Mouse (Mus musculus) gastrocnemius, postnatal 4 days (tissue): ENCODE data around the gene Ube2s. TPM values are rescaled to one million over a fixed set of nuclear protein-coding genes. Genes with fewer than 3 reads are reported as not detected.

Experiments
- total RNA-seq, 2 experiments: library from RNA; stranded (reverse); gene quantifications; 2 replicates each; pipeline ENCODE4 v1.2.3; 2021

Ube2s gene
- total RNA-seq, 2 experiments from 2014 or later = 122 to 140 TPM

Other genes starting within 250 kb of the Ube2s start
- gene Ptprh, start 208.5 kb downstream of the Ube2s start, total RNA-seq = not detected
- gene Tmem86b, start 181.2 kb downstream of the Ube2s start, total RNA-seq = 1 to 10 TPM; 7.0 to 7.8 TPM
- gene Ppp6r1, start 153.6 kb downstream of the Ube2s start, total RNA-seq = 10 to 100 TPM; 72.0 to 76.5 TPM
- 10 to 100 TPM; 25.7 to 27.8 TPM for gene Hspbp1, start 127.5 kb downstream of the Ube2s start, total RNA-seq
- 1 to 10 TPM; 6.7 to 7.3 TPM for gene Brsk1, start 122.0 kb downstream of the Ube2s start, total RNA-seq
- gene Tmem150b, start 87.3 kb downstream of the Ube2s start, total RNA-seq = under 1 TPM; 0.13 to 0.29 TPM
- gene Kmt5c, start 72.5 kb downstream of the Ube2s start, total RNA-seq = 10 to 100 TPM; 33.2 to 39.2 TPM
- 1 to 10 TPM; 7.6 to 8.0 TPM for gene Cox6b2, start 59.5 kb downstream of the Ube2s start, total RNA-seq
- gene Fam71e2, start 41.3 kb downstream of the Ube2s start, total RNA-seq = not detected
- gene Il11, start 29.7 kb downstream of the Ube2s start, total RNA-seq = under 1 TPM; 0.18 to 0.29 TPM
- not detected for gene Tmem190, start 29.7 kb downstream of the Ube2s start, total RNA-seq
- gene Tmem238, start 22.9 kb downstream of the Ube2s start, total RNA-seq = 1 to 10 TPM; 3.7 to 5.2 TPM
- gene Rpl28, start 19.7 kb downstream of the Ube2s start, total RNA-seq = 1,000 to 10,000 TPM; 1,080 to 1,143 TPM
- under 1 TPM in 1 of 2 experiments, not detected in 1; 0.05 TPM for gene Shisa7, start 32.1 kb upstream of the Ube2s start, total RNA-seq
- gene Isoc2b, start 57.7 kb upstream of the Ube2s start, total RNA-seq = 1 to 10 TPM; 2.3 to 2.5 TPM
- gene Isoc2a, start 64.6 kb upstream of the Ube2s start, total RNA-seq = 10 to 100 TPM; 10.7 to 11.7 TPM
- gene Gm36210, start 93.9 kb upstream of the Ube2s start, total RNA-seq = not detected
- 10 to 100 TPM; 14.0 to 14.6 TPM for gene Zfp628, start 102.6 kb upstream of the Ube2s start, total RNA-seq
- 1 to 10 TPM; 4.6 to 5.2 TPM for gene Nat14, start 109.4 kb upstream of the Ube2s start, total RNA-seq
- 10 to 100 TPM; 67.3 to 73.3 TPM for gene Ssc5d, start 113.2 kb upstream of the Ube2s start, total RNA-seq
- gene Sbk2, start 151.8 kb upstream of the Ube2s start, total RNA-seq = 10 to 100 TPM; 13.0 to 15.9 TPM
- under 1 TPM in 1 of 2 experiments, not detected in 1; 0.13 TPM for gene Sbk3, start 158.6 kb upstream of the Ube2s start, total RNA-seq
- gene Zfp579, start 183.6 kb upstream of the Ube2s start, total RNA-seq = 10 to 100 TPM; 17.9 to 22.2 TPM
- gene Zfp524, start 201.8 kb upstream of the Ube2s start, total RNA-seq = 1 to 10 TPM; 9.0 to 9.6 TPM
- 10 to 100 TPM; 25.5 to 28.9 TPM for gene Fiz1, start 202.1 kb upstream of the Ube2s start, total RNA-seq
- gene Gm44973, start 202.9 kb upstream of the Ube2s start, total RNA-seq = not detected
- 10 to 100 TPM; 24.5 to 27.4 TPM for gene Zfp865, start 207.8 kb upstream of the Ube2s start, total RNA-seq
- gene Ccdc106, start 208.0 kb upstream of the Ube2s start, total RNA-seq = under 1 TPM; 0.80 to 0.91 TPM
- not detected for gene 4632433K11Rik, start 221.5 kb upstream of the Ube2s start, total RNA-seq
- gene Zfp784, start 225.9 kb upstream of the Ube2s start, total RNA-seq = 1 to 10 TPM; 5.8 to 6.6 TPM
- 10 to 100 TPM; 10.1 to 11.6 TPM for gene Zfp580, start 238.9 kb upstream of the Ube2s start, total RNA-seq
- 100 to 1,000 TPM; 117 to 127 TPM for gene U2af2, start 249.6 kb upstream of the Ube2s start, total RNA-seq